Mouse (Mus musculus): ENCODE results near the gene Afg1l. TPM values are rescaled to one million over a fixed set of nuclear protein-coding genes. Genes with fewer than 3 reads are reported as not detected.

Afg1l gene
- polyA plus RNA-seq (2015; fragmentation: Nextera tagmentation; extraction: Ambion mirVana) = 5.9 and 6.5 TPM in 2 replicates

DNA sequence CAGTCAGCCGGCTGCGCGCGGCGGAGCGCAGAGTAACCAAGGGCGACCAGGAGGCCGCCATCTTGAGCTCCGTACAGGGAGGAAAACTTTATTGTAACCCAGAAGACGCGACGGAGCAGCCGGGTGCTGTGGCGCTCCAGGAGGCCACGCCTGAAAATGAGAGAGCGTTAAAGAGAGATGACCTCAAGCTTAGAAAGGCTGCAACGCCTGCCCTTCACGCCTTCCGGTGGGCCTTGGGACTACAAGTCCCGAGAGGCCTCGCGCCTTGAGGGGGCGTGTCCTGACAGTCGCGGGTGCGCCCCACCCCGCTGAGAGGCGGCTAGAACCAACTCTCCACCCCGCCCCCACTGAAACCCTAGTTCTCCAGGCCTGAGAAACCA is at the start of gene Afg1l:
Gene Afg1l (minus strand): TSS at position 225 of the 380 bp plus-strand sequence.
- Histone ChIP-seq H3K4me3 (peak within 1 kb of the TSS; percentile 77), H3K27me3 (no peaks in the 10 kb centered on the region), H3K9me3 (no peaks in the 10 kb centered on the region), H3K4me2 (peak within 1 kb of the TSS; percentile 75), H3K4me1 (peaks cover 5% of the 10 kb centered on the region; the same call in 1 of the 2 replicates), H3K9ac (peak within 1 kb of the TSS; percentile 71), H3K36me3 (no peaks in the 10 kb centered on the region), H3K27ac (peak within 1 kb of the TSS; percentile 93)
- peak; percentile 91 for ATAC-seq (ENCODE audit: insufficient number of reproducible peaks, low FRiP score, low TSS enrichment, low read depth)
- under 1% methylated on average over 29 of the region's 29 CpGs for WGBS

DNA sequence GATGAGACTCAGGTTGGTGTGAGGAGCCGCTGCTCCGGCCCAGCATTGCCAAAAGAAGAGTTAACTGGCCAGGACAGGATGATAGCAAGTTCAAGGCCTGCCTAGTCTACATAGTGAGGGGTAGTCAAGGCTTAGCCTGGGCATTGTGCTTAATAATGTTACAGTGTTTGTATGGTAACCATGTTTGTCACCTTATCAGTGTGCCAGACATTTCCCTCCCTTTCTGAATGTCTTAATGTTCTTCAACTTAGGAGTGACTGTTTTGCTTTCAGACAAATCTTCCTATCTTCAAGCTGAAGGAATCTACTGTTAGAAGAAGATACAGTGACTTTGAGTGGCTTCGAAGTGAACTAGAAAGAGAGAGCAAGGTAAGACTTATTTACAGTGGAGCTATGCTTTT is 47.3 kb upstream of the Afg1l start:
- no peak for ATAC-seq (ENCODE audit: insufficient number of reproducible peaks, low FRiP score, low TSS enrichment, low read depth)
- Histone ChIP-seq H3K27ac (no peak overlapping the region), H3K4me2 (no peak overlapping the region), H3K36me3 (peaks cover 38% of the 10 kb centered on the region), H3K27me3 (no peaks in the 10 kb centered on the region), H3K4me1 (peaks cover 16% of the 10 kb centered on the region), H3K9ac (no peak overlapping the region), H3K4me3 (no peak overlapping the region), H3K9me3 (no peaks in the 10 kb centered on the region)
- WGBS = 96% methylated on average over 3 of the region's 3 CpGs

DNA sequence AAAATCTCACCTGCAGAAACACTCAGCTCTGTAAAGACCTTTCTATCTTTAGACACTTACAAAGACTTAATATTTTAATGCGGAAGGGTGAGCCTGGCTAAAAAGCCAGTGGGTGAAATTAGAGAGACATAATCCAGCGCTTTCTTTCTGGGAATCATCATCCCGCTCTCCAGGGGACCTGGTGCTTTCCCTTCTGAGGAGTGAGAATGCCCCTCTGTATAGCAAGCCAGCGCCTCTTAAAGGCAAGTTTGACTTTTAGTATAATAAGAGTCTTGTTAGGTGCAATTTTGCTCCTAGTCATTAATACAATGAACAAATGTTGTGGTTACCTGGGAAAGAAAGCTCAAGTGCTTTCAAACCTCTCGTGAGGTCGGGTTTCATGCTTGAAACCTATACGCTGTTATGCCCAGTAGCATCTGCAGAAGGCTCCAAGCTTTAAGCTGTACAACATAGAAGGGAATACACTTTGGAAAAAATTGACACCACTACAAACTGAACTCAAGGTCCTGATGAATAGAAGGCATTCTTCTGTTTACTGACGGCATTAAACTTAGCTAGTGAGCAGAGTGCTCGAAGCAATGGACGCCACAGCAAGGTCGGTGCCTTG is 45.3 kb upstream of the Afg1l start:
- Histone ChIP-seq H3K4me2 (no peak overlapping the region), H3K4me3 (no peak overlapping the region), H3K36me3 (peaks cover 24% of the 10 kb centered on the region), H3K4me1 (peaks cover 16% of the 10 kb centered on the region), H3K9ac (no peak overlapping the region), H3K27me3 (no peaks in the 10 kb centered on the region), H3K9me3 (no peaks in the 10 kb centered on the region), H3K27ac (no peak overlapping the region)
- no peak for ATAC-seq (ENCODE audit: insufficient number of reproducible peaks, low FRiP score, low TSS enrichment, low read depth)
- WGBS = 51% methylated on average over 11 of the region's 11 CpGs

DNA sequence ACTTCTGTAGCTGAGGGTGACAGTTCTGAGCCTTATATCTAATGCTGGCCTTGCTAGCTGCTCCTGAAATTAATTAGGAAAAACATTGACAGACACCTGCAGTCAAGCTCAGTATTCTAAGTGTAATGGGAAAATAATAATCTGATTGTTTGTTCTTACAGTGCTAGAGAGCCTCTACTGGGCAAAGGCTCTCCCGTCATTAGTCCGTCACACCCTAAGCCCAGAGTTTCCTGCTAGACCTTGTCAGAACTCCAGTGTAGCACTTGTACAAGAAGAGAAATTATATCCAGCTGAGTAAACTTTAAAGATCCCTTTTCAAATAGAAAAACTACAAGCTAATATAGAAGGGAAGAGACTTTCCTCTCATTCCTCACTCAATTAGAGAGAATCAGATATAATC is 44.5 kb upstream of the Afg1l start:
- no peak overlapping the region for H3K4me2 ChIP-seq
- H3K4me3 ChIP-seq = no peak overlapping the region
- H3K27ac ChIP-seq = peak overlapping the region; percentile 7; the same call in 1 of the 2 replicates
- ATAC-seq (ENCODE audit: insufficient number of reproducible peaks, low FRiP score, low TSS enrichment, low read depth) = no peak
- WGBS = 48% methylated on average over 2 of the region's 2 CpGs
- H3K9me3 ChIP-seq = no peaks in the 10 kb centered on the region
- H3K27me3 ChIP-seq = no peaks in the 10 kb centered on the region
- no peak overlapping the region for H3K9ac ChIP-seq
- peaks cover 16% of the 10 kb centered on the region for H3K4me1 ChIP-seq
- H3K36me3 ChIP-seq = peaks cover 19% of the 10 kb centered on the region

DNA sequence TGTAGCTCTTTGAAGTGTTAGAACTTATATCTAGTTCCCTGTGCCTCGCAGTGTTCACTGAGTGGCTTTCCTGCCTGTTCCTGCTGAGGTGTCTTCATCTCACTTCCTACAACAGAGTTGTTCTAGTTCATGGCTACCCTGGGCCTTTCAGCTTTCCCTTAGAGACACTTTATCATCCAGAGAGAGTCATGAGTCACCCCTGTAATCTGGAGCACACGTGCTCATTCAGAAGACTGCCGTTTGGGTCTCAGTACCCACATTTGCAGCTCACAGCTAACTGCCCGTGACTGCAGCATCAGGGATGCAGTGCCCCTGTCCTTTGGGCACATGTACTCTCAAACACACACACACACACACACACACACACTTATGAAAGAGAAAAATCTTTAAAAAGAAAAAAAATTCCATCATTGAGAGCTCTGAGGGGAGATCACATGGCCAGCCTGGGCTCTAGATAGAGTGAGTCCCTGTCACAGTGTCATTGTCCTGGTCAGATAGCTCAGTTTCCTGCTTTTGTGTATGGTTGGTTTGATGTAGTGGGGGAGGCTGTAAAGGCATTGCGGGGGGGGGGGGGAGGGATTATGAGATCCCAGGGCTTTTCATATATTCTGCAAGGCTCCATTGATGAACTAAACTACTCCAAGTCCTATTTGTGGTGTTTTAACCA is 43.1 kb upstream of the Afg1l start:
- H3K27me3 ChIP-seq = no peaks in the 10 kb centered on the region
- H3K36me3 ChIP-seq = peaks cover 12% of the 10 kb centered on the region; the same call in 1 of the 2 replicates
- ATAC-seq (ENCODE audit: insufficient number of reproducible peaks, low FRiP score, low TSS enrichment, low read depth) = no peak
- H3K4me1 ChIP-seq = peaks cover 16% of the 10 kb centered on the region
- H3K9me3 ChIP-seq = no peaks in the 10 kb centered on the region
- 56% methylated on average over 5 of the region's 5 CpGs for WGBS
- H3K9ac ChIP-seq = no peak overlapping the region
- H3K4me3 ChIP-seq = no peak overlapping the region
- H3K27ac ChIP-seq = peak overlapping the region; percentile 5; the same call in 1 of the 2 replicates
- no peak overlapping the region for H3K4me2 ChIP-seq

DNA sequence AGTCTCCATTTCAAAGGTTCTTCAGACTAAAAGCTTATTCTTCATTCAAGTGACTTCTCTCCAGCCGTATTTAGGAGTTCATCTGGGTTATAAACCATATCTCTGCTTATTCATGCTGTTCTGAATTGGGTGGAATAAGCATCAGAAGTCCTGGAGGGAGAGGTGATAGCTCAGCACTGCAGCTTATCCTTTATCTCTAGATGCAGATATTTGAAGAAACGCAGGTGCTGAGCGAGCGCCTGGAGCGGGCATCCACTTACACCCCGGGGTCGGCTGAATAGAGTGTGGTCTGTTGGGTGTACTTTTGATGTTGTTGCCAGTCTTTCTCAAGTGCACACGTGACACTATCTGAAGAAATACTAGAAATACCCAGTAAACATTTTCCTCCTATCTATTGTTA is 40.0 kb upstream of the Afg1l start:
- Histone ChIP-seq H3K27ac (no peak overlapping the region), H3K9ac (no peak overlapping the region), H3K9me3 (no peaks in the 10 kb centered on the region), H3K4me3 (no peak overlapping the region), H3K4me1 (peaks cover 3% of the 10 kb centered on the region; the same call in 1 of the 2 replicates), H3K36me3 (0 out of 2 replicates have a peak, but pooled peaks cover 2% of the 10 kb centered on the region), H3K27me3 (no peaks in the 10 kb centered on the region), H3K4me2 (no peak overlapping the region)
- 88% methylated on average over 8 of the region's 8 CpGs for WGBS
- ATAC-seq (ENCODE audit: insufficient number of reproducible peaks, low FRiP score, low TSS enrichment, low read depth) = no peak

DNA sequence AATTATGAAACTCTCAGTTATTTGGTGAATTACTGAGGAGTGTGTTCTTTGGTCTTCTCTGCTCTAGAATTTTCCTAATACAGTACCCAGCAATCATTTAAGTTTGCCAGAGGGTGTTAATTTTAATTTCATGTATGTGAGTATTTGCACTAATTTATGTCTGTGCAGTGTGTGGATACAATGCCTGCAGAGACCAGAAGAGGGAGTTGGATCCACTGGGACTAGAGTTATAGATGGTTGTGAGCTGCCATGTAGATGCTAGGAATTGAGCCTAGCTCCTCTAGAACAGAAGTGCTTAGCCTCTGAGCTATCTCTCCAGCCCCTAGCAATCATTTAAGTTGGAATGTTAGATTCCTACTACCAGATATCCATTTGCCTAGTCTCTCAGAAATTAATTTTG is 35.8 kb upstream of the Afg1l start:
- H3K27me3 ChIP-seq = no peaks in the 10 kb centered on the region
- H3K4me2 ChIP-seq = no peak overlapping the region
- no peaks in the 10 kb centered on the region; the same call in 1 of the 2 replicates for H3K36me3 ChIP-seq
- ATAC-seq (ENCODE audit: insufficient number of reproducible peaks, low FRiP score, low TSS enrichment, low read depth) = no peak
- no peaks in the 10 kb centered on the region for H3K4me1 ChIP-seq
- H3K9me3 ChIP-seq = no peaks in the 10 kb centered on the region
- no peak overlapping the region for H3K27ac ChIP-seq
- no peak overlapping the region for H3K9ac ChIP-seq
- no peak overlapping the region for H3K4me3 ChIP-seq

DNA sequence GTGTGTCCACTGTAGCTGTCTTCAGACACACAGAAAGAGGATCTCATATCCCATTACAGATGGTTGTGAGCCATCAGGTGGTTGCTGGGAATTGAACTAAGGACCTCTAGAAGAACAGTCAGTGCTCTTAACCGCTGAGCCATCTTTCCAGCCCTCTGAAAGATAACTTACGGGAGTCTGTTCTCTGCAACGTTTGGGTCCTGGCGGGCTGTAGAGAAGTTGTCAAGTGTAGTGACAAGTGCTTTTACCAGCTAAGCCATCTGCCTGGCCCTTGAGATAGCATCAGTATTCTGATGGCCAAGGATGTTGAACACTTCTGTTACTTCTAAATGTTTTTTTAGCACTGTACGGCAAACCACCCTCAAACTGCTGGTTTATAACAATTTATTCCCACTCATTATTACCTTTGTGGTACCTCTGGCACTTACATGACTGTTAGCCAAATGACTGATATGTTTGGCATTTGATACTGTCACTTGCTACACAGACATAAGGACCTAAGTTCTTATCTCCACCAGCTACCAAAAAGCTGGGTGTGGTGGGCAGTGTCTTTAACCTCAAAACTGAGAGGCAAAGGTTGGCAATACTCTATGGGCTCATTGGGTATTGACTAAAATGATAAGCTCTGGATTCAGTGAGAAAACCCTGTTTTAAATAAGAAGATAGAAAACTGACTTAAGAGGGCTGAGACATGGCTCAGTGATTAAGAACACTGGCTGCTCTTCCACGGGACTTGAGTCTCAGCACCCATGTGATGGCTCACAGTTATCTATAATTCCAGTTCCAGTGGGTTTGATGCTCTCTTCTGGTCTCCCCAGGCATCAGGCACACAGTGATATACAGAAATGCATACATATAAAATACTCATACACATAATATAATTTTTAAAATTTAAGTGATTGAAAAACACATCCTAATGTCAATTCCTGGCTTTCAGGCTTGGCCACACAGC is 33.1 kb upstream of the Afg1l start:
- no peaks in the 10 kb centered on the region for H3K4me1 ChIP-seq
- no peaks in the 10 kb centered on the region for H3K27me3 ChIP-seq
- peaks cover 6% of the 10 kb centered on the region for H3K36me3 ChIP-seq
- H3K4me3 ChIP-seq = no peak overlapping the region
- no peaks in the 10 kb centered on the region for H3K9me3 ChIP-seq
- H3K27ac ChIP-seq = no peak overlapping the region
- WGBS = 94% methylated on average over 6 of the region's 6 CpGs
- ATAC-seq (ENCODE audit: insufficient number of reproducible peaks, low FRiP score, low TSS enrichment, low read depth) = no peak
- H3K9ac ChIP-seq = no peak overlapping the region
- H3K4me2 ChIP-seq = no peak overlapping the region

DNA sequence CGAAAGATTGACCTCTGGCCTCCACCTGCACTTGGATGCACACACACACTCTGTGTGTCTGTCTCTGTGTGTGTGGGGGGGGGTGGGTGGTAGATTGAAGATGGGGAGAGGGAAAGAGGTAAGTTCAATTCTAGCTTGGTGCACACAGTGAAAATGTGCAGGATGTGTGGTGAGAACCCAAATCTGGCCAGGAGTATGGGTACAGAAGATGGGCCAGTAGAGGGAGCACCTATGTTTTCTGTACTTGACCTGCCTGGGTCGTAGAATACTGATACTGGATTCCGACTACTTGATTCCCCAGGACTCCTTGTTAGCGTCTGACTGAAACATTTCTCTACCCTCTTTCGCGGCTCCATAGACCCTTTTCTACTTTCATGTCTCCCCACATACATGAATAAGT is 31.8 kb upstream of the Afg1l start:
- Histone ChIP-seq H3K9me3 (no peaks in the 10 kb centered on the region), H3K27ac (no peak overlapping the region), H3K27me3 (no peaks in the 10 kb centered on the region), H3K36me3 (peaks cover 6% of the 10 kb centered on the region), H3K4me3 (no peak overlapping the region), H3K9ac (no peak overlapping the region), H3K4me2 (no peak overlapping the region), H3K4me1 (no peaks in the 10 kb centered on the region)
- ATAC-seq (ENCODE audit: insufficient number of reproducible peaks, low FRiP score, low TSS enrichment, low read depth) = no peak
- 91% methylated on average over 6 of the region's 6 CpGs for whole genome bisulfite sequencing

DNA sequence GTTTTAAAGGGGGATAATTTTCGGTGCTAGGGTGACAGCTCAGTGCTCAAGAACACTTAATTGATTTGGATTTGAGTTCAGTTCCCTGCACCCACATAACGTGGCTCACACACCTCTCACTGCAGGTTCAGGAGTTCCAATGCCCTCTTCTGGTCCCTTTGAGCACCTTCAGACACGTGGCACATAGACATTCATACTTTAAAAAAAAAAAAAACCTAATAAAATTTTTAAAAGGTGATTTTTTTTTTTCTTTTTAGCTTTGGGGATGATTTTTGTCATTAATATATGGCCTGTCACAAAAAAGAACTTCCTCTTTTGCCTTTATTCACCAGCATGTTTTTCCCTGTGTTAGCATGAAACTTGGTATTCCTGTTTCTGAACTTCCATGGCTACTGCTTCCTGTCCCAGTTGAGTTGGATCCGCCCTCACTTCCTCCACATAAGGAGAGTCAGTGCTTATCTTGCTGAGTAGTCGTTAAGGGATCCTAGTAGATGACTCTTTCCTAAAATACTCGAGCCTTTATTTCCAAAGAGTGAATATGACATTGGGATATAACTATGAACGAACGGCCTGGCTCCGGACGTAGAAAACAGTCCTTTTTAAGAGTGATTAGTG is 25.8 kb upstream of the Afg1l start:
- Histone ChIP-seq H3K36me3 (peaks cover 6% of the 10 kb centered on the region; the same call in 1 of the 2 replicates), H3K27me3 (no peaks in the 10 kb centered on the region), H3K27ac (no peak overlapping the region), H3K4me1 (0 out of 2 replicates have a peak, but pooled peaks cover 5% of the 10 kb centered on the region), H3K4me2 (no peak overlapping the region), H3K9ac (no peak overlapping the region), H3K9me3 (no peaks in the 10 kb centered on the region), H3K4me3 (no peak overlapping the region)
- 86% methylated on average over 10 of the region's 10 CpGs for WGBS
- ATAC-seq (ENCODE audit: insufficient number of reproducible peaks, low FRiP score, low TSS enrichment, low read depth) = no peak

DNA sequence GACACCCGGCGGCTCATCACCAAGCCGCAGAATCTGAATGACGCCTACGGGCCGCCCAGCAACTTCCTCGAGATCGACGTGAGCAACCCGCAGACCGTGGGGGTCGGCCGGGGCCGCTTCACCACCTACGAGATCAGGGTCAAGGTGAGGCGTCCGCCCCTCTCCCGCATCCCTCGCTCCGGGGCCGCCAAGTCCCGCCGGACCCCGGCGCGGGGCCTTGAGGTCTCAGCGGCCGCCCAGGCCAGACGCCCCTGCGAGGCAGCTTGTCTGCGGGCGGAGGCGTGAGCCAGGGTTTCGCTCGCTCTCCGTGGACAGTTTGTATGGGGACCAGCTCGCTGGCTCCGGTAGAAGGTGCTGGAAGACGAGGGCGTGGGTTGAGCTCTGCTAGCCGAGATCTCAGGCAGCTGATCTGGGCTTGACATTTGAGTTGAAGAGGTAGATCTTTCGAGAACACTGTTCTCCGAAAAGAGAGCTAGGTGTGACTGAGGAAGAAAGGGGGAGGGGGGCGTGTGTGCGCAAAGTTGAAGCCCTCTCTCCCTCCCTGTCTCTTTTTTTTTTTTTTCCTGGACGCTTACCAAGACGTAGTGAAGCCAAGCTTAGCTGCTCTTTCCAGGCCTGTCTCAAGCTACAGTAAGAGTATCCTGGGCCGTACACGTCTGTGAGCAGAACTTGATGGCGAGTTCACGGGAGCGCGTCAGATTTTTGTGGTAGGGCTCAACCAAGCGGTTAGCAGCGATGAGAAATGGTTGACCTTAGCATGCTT is 24.2 kb upstream of the Afg1l start:
- peak overlapping the region; percentile 99 for H3K27ac ChIP-seq
- H3K4me3 ChIP-seq = peak overlapping the region; percentile 94
- H3K4me2 ChIP-seq = peak overlapping the region; percentile 69
- peak overlapping the region; percentile 93 for H3K9ac ChIP-seq
- WGBS = under 1% methylated on average over 54 of the region's 55 CpGs
- H3K27me3 ChIP-seq = no peaks in the 10 kb centered on the region
- ATAC-seq (ENCODE audit: insufficient number of reproducible peaks, low FRiP score, low TSS enrichment, low read depth) = peak; percentile 23; the same call in 1 of the 2 replicates
- no peaks in the 10 kb centered on the region for H3K36me3 ChIP-seq
- H3K9me3 ChIP-seq = no peaks in the 10 kb centered on the region
- H3K4me1 ChIP-seq = 0 out of 2 replicates have a peak, but pooled peaks cover 5% of the 10 kb centered on the region

Measured in limb, embryonic 15.5 days (tissue).